Mouse (Mus musculus) limb, embryonic 14.5 days (tissue): Measurements from ENCODE around the gene Chrna1. TPM values are rescaled to one million over a fixed set of nuclear protein-coding genes. Genes with fewer than 3 reads are reported as not detected.

Experiments used
- ATAC-seq: fragments of 200-750 bp; cut with Nextera tagmentation; 2 replicates; pipeline ENCODE4 v1.8.0; 2017; ENCODE audit warnings: low read depth, moderate number of reproducible peaks, moderate TSS enrichment; ENCODE audit not compliant: low FRiP score
- DNase-seq: peaks from one replicate; pipeline ENCODE4 v3.0.0-alpha.2; 2015; ENCODE audit warnings: low spot score
- H3K27ac ChIP-seq: fragments of 300-500 bp; sonication (generic); replicated peaks from 2 replicates; pipeline ENCODE4 v1.5.1; 2014; ENCODE audit warnings: low read depth, mild to moderate bottlenecking, low read length, moderate library complexity, mixed read lengths
- H3K27me3 ChIP-seq: fragments of 300-500 bp; sonication (generic); 2 replicates; pipeline ENCODE4 v1.6.1; 2014; ENCODE audit warnings: low read length, mixed read lengths; ENCODE audit not compliant: control insufficient read depth, insufficient read depth
- H3K36me3 ChIP-seq: fragments of 300-500 bp; sonication (generic); 2 replicates; pipeline ENCODE4 v1.6.1; 2014; ENCODE audit warnings: mild to moderate bottlenecking, low read length, moderate library complexity, mixed read lengths; ENCODE audit not compliant: control insufficient read depth, insufficient read depth
- H3K4me1 ChIP-seq: fragments of 300-500 bp; sonication (generic); 2 replicates; pipeline ENCODE4 v1.6.1; 2014; ENCODE audit warnings: antibody characterized with exemption, low read length, mixed read lengths; ENCODE audit not compliant: control insufficient read depth, insufficient read depth
- H3K4me2 ChIP-seq: fragments of 300-500 bp; sonication (generic); replicated peaks from 2 replicates; pipeline ENCODE4 v1.6.1; 2014; ENCODE audit warnings: low read depth, mild to moderate bottlenecking, low read length, moderate library complexity; ENCODE audit not compliant: severe bottlenecking
- H3K4me3 ChIP-seq: fragments of 300-500 bp; sonication (generic); replicated peaks from 2 replicates; pipeline ENCODE4 v1.5.1; 2014; ENCODE audit warnings: low read length
- H3K9ac ChIP-seq: fragments of 300-500 bp; sonication (generic); 2 replicates; pipeline ENCODE4 v1.6.1; 2014; ENCODE audit warnings: mild to moderate bottlenecking, low read depth, low read length, moderate library complexity; ENCODE audit not compliant: severe bottlenecking
- H3K9me3 ChIP-seq: fragments of 300-500 bp; sonication (generic); 2 replicates; pipeline ENCODE4 v1.6.1; 2016; ENCODE audit warnings: low read length; ENCODE audit not compliant: control insufficient read depth
- POLR2A ChIP-seq: fragments of 200-500 bp; IDR thresholded peaks from 2 replicates; pipeline ENCODE4 v1.8.0; 2012; ENCODE audit warnings: inconsistent platforms, mild to moderate bottlenecking, moderate library complexity, borderline replicate concordance; ENCODE audit not compliant: insufficient read depth, insufficient read length; ENCODE audit errors: extremely low read depth
- WGBS: fragments of 180-500 bp; shearing (Covaris S2); extraction: QIAGEN DNeasy Blood & Tissue Kit; methylation state at CpG from one replicate; pipeline ENCODE4 v1.1.7; 2014; 5-methylcytosine and 5-hydroxymethylcytosine counted together
- polyA plus RNA-seq, 2 experiments: library from polyadenylated mRNA; depleted of rRNA in 1 of 2; stranded (reverse) in 1 of 2; unstranded in 1 of 2; fragments of >200 nt; fragmentation: Nextera tagmentation in 1 of 2; extraction: Ambion mirVana in 1 of 2; gene quantifications; 2 replicates each; pipeline versions ENCODE4 v1.2.1 to v1.2.3; 2012 to 2014

The Chrna1 gene
- polyA plus RNA-seq, 2 experiments, result 8.9 to 19.4 TPM

DNA sequence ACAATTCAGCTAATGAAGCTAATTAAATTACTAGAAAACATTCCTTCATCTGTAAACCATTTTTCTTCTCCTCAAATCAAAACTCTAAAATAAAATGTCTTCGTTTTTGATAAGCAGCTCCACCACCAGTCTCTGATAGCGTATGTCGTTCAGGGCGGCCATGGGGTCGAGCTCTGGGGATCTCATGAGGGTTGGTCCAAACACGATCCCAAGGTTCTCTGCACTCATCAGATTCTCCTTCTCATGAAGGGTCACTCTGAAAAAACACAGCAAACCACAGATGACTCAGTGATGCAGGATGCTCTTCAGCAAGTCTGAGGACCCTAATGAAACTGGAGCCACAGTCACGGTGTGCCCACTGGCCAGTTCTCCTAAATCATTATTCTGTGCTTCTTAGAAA, 32.8 kb upstream of the Chrna1 start:
- no peak overlapping the region for H3K4me2 ChIP-seq
- H3K4me3 ChIP-seq, result no peak overlapping the region
- TF ChIP-seq POLR2A, result no peak
- no peaks in the 10 kb centered on the region for H3K9me3 ChIP-seq
- DNase-seq (no peak), ATAC-seq (no peak)
- 86% methylated on average over 7 of the region's 7 CpGs for WGBS
- no peak overlapping the region for H3K27ac ChIP-seq
- peaks cover 5% of the 10 kb centered on the region; the same call in 1 of the 2 replicates for H3K36me3 ChIP-seq
- 0 out of 2 replicates have a peak, but pooled peaks cover 3% of the 10 kb centered on the region for H3K4me1 ChIP-seq
- H3K9ac ChIP-seq, result no peak overlapping the region
- no peaks in the 10 kb centered on the region for H3K27me3 ChIP-seq

DNA sequence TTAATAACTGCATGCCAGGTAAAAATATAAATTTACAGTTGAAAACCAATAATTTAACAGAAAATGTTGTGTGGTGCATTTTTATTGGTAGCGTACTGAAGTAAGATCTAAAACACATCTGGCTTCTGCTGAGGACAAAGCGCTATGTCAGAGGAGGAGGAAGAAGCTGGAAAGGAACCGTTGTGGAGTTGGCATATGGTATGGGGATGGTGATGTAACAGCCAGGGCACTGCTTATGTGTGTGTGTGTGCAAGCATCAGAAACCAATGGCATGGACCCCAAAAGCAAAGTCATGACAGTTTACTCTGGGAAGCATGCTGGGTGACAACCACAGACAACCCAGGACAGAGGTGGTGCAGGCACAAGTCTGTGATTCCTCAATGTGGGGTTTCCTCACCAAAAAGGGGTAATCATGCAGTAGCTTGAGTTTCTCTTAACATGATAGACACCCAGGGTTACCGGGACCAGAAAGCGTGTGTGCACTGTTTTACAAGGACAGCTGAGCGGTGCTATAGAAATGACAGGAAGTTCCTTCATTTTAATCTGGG, 32.3 kb upstream of the Chrna1 start:
- DNase-seq, result no peak
- no peak overlapping the region for H3K4me3 ChIP-seq
- no peaks in the 10 kb centered on the region for H3K27me3 ChIP-seq
- no peaks in the 10 kb centered on the region for H3K9me3 ChIP-seq
- H3K9ac ChIP-seq, result no peak overlapping the region
- WGBS, result 73% methylated on average over 6 of the region's 6 CpGs
- ATAC-seq, result no peak
- 0 out of 2 replicates have a peak, but pooled peaks cover 6% of the 10 kb centered on the region for H3K4me1 ChIP-seq
- H3K27ac ChIP-seq, result no peak overlapping the region
- peaks cover 5% of the 10 kb centered on the region; the same call in 1 of the 2 replicates for H3K36me3 ChIP-seq
- no peak overlapping the region for H3K4me2 ChIP-seq
- no peak for TF ChIP-seq POLR2A

DNA sequence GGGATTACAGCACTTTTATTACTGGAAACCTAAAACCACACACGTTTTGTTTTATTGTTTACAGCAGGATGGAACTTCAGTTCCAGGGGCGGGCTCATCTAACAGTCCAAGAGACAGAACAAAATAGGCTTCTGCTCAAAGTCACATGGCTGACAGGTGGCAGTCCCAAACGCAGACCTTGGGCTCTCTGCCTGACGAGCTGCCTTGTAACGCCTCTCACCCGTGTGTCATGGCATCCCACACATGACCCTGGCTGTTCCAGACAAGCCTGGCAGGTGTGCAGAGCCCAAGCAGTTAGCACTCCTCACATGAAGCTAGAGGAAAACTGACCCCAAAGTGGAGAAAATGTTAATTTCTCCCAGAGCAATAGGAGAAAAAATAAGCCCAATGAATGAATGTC, 31.7 kb upstream of the Chrna1 start:
- Histone ChIP-seq H3K36me3 (peaks cover 5% of the 10 kb centered on the region; the same call in 1 of the 2 replicates), H3K9ac (no peak overlapping the region), H3K9me3 (no peaks in the 10 kb centered on the region), H3K4me3 (no peak overlapping the region), H3K27me3 (no peaks in the 10 kb centered on the region), H3K4me1 (0 out of 2 replicates have a peak, but pooled peaks cover 6% of the 10 kb centered on the region), H3K4me2 (no peak overlapping the region), H3K27ac (no peak overlapping the region)
- no peak for TF ChIP-seq POLR2A
- DNase-seq (no peak), ATAC-seq (no peak)
- WGBS, result 38% methylated on average over 6 of the region's 6 CpGs

DNA sequence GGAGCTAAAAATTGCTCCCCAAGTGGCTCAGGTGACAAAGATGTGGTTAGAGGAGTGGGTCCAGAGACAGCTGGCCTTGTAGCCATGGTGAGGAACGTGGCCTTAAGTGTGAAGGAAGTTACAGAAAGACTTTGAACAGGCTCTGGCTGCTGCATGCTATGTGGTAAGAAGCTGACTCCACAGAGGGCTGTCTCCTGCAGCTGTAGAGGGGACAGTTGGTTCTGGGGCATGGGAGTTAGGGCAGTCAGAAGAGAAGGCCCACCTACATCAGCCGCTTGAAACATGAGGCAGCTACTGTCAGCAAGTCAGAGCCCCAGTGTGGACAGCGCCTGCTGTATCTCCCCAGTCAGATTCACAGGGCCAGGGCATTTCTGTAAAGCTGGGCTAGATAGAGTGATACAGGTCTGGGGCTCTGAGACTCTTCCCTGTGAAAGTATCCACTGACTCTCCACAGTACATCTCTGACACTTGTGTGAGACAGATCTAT, 29.6 kb upstream of the Chrna1 start:
- H3K9ac ChIP-seq, result no peak overlapping the region
- H3K36me3 ChIP-seq, result peaks cover 5% of the 10 kb centered on the region; the same call in 1 of the 2 replicates
- H3K4me1 ChIP-seq, result 0 out of 2 replicates have a peak, but pooled peaks cover 6% of the 10 kb centered on the region
- H3K27ac ChIP-seq, result no peak overlapping the region
- 77% methylated on average over 3 of the region's 3 CpGs for WGBS
- ATAC-seq (no peak), DNase-seq (no peak)
- no peak overlapping the region for H3K4me3 ChIP-seq
- no peak for TF ChIP-seq POLR2A
- no peaks in the 10 kb centered on the region for H3K27me3 ChIP-seq
- no peak overlapping the region for H3K4me2 ChIP-seq
- H3K9me3 ChIP-seq, result no peaks in the 10 kb centered on the region

DNA sequence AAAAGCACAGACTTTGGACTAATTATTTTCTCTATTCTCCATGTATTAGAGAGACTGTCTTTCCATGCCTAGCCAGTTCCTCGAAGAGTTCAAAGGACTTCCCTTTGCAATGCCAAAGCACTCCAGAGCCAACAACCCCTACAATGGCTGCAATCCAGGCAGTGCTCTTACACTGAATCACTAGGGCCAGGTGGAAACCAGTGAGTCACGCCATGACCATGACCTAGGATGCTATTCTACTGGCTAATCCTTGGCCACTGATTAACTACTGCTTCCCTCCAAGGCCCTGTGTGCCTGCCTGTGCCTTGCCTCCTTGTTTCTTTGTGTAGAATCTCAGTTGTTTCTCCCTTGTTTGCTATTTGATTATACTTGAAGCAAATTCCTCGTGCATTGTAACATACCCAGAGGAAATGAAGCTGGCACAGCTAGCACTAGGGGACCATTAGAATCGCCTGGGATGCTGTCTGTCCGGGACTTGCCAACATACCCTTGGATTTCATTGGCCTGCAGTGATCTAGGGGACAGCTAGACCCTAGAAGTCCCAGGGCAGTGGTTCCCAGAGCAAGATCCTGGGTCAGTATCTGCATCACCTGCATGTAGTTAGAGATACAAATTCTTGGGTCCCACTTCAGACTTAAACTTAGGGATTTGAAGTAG, 29.1 kb upstream of the Chrna1 start:
- 79% methylated on average over 5 of the region's 5 CpGs for WGBS
- Histone ChIP-seq H3K4me3 (no peak overlapping the region), H3K36me3 (peaks cover 5% of the 10 kb centered on the region; the same call in 1 of the 2 replicates), H3K4me2 (no peak overlapping the region), H3K27me3 (no peaks in the 10 kb centered on the region), H3K27ac (no peak overlapping the region), H3K4me1 (0 out of 2 replicates have a peak, but pooled peaks cover 6% of the 10 kb centered on the region), H3K9ac (no peak overlapping the region), H3K9me3 (no peaks in the 10 kb centered on the region)
- ATAC-seq (no peak), DNase-seq (no peak)
- TF ChIP-seq POLR2A, result no peak
